Mouse (Mus musculus) midbrain, embryonic 13.5 days (tissue): ENCODE measurements at regions not wholly inside any gene's neighbourhood (a gene's known extent, or its start where the extent isn't known, plus 50 kb on each side); places are given as distances from the start of the nearest gene placed in this dataset.
A peak's percentile ranks its signal among the peaks of the same experiment; 100 is the strongest.

Experiments
- ATAC-seq: fragments of 200-750 bp; cut with Nextera tagmentation; 2 replicates; pipeline ENCODE4 v1.8.0; 2017; ENCODE audit warnings: mild to moderate bottlenecking, moderate TSS enrichment, moderate library complexity
- H3K27ac ChIP-seq: fragments of 300-500 bp; sonication (generic); 2 replicates; pipeline ENCODE4 v1.5.1; 2015; ENCODE audit warnings: inconsistent platforms, mild to moderate bottlenecking, moderate library complexity
- H3K27me3 ChIP-seq: fragments of 300-500 bp; sonication (generic); 2 replicates; pipeline ENCODE4 v1.6.1; 2015; ENCODE audit warnings: mild to moderate bottlenecking, inconsistent platforms
- H3K36me3 ChIP-seq: fragments of 300-500 bp; sonication (generic); 2 replicates; pipeline ENCODE4 v1.6.1; 2015; ENCODE audit warnings: mild to moderate bottlenecking, inconsistent platforms
- H3K4me1 ChIP-seq: fragments of 300-500 bp; sonication (generic); replicated peaks from 2 replicates; pipeline ENCODE4 v1.6.1; 2015; ENCODE audit warnings: inconsistent platforms
- H3K4me2 ChIP-seq: fragments of 300-500 bp; sonication (generic); replicated peaks from 2 replicates; pipeline ENCODE4 v1.6.1; 2015; ENCODE audit warnings: moderate library complexity, mild to moderate bottlenecking, inconsistent platforms
- H3K4me3 ChIP-seq: fragments of 300-500 bp; sonication (generic); replicated peaks from 2 replicates; pipeline ENCODE4 v1.5.1; 2015; ENCODE audit warnings: mild to moderate bottlenecking, inconsistent platforms
- H3K9ac ChIP-seq: fragments of 300-500 bp; sonication (generic); replicated peaks from 2 replicates; pipeline ENCODE4 v1.6.1; 2015; ENCODE audit warnings: mild to moderate bottlenecking, inconsistent platforms
- H3K9me3 ChIP-seq: fragments of 300-500 bp; sonication (generic); 2 replicates; pipeline ENCODE4 v1.6.1; 2016; ENCODE audit warnings: mild to moderate bottlenecking, inconsistent platforms
- WGBS: fragments of 180-500 bp; shearing (Covaris S2); methylation state at CpG from one replicate; pipeline ENCODE4 v1.1.7; 2015; 5-methylcytosine and 5-hydroxymethylcytosine counted together

- H3K4me3 ChIP-seq = no peak overlapping the region
- H3K9ac ChIP-seq = no peak overlapping the region
- no peaks in the 10 kb centered on the region for H3K27me3 ChIP-seq
- H3K36me3 ChIP-seq = no peaks in the 10 kb centered on the region
- no peaks in the 10 kb centered on the region for H3K9me3 ChIP-seq
- no peak overlapping the region for H3K27ac ChIP-seq
- no peak overlapping the region for H3K4me2 ChIP-seq
- no peaks in the 10 kb centered on the region for H3K4me1 ChIP-seq
- no peak for ATAC-seq
- 32% methylated on average over 1 of the region's 1 CpGs for WGBS
Observed at GRCm38 (mm10) chr7:89088141-89088540, 315.9 kb downstream of the Tmem135 start.

- H3K27me3 ChIP-seq = no peaks in the 10 kb centered on the region
Observed at GRCm38 (mm10) chr7:89086348-89086747, 317.7 kb downstream of the Tmem135 start.

GRCm38 (mm10) chr7:89073939-89074690 is 329.9 kb downstream of the Tmem135 start:
- Histone ChIP-seq H3K27ac (no peak overlapping the region), H3K4me1 (no peaks in the 10 kb centered on the region), H3K27me3 (no peaks in the 10 kb centered on the region), H3K4me2 (no peak overlapping the region), H3K9me3 (no peaks in the 10 kb centered on the region), H3K4me3 (no peak overlapping the region), H3K36me3 (no peaks in the 10 kb centered on the region), H3K9ac (no peak overlapping the region)
- ATAC-seq = no peak
- WGBS = 86% methylated on average over 7 of the region's 7 CpGs

More at GRCm38 (mm10) chr7:89086348-89086747, 317.7 kb downstream of the Tmem135 start:
- no peaks in the 10 kb centered on the region for H3K36me3 ChIP-seq
- no peak overlapping the region for H3K4me3 ChIP-seq
- no peak overlapping the region for H3K4me2 ChIP-seq
- WGBS = 70% methylated on average over 1 of the region's 1 CpGs
- no peaks in the 10 kb centered on the region for H3K4me1 ChIP-seq
- no peak overlapping the region for H3K9ac ChIP-seq
- H3K27ac ChIP-seq = no peak overlapping the region
- H3K9me3 ChIP-seq = no peaks in the 10 kb centered on the region
- ATAC-seq = no peak

GRCm38 (mm10) chr7:89070030-89070429 is 334.0 kb downstream of the Tmem135 start:
- Histone ChIP-seq H3K27ac (no peak overlapping the region), H3K4me2 (no peak overlapping the region), H3K9me3 (no peaks in the 10 kb centered on the region), H3K4me1 (no peaks in the 10 kb centered on the region), H3K27me3 (no peaks in the 10 kb centered on the region), H3K36me3 (no peaks in the 10 kb centered on the region), H3K4me3 (no peak overlapping the region), H3K9ac (no peak overlapping the region)
- ATAC-seq = no peak

GRCm38 (mm10) chr7:89064462-89064861 is 339.6 kb downstream of the Tmem135 start:
- Histone ChIP-seq H3K4me1 (no peaks in the 10 kb centered on the region), H3K4me3 (no peak overlapping the region), H3K9me3 (no peaks in the 10 kb centered on the region), H3K27me3 (no peaks in the 10 kb centered on the region), H3K36me3 (no peaks in the 10 kb centered on the region), H3K4me2 (no peak overlapping the region), H3K27ac (no peak overlapping the region), H3K9ac (no peak overlapping the region)
- 87% methylated on average over 3 of the region's 3 CpGs for WGBS
- ATAC-seq = no peak

- H3K4me1 ChIP-seq = no peaks in the 10 kb centered on the region
- H3K9me3 ChIP-seq = no peaks in the 10 kb centered on the region
- H3K4me3 ChIP-seq = no peak overlapping the region
- ATAC-seq = no peak
- no peaks in the 10 kb centered on the region for H3K36me3 ChIP-seq
- H3K4me2 ChIP-seq = no peak overlapping the region
- 93% methylated on average over 10 of the region's 10 CpGs for WGBS
- H3K9ac ChIP-seq = no peak overlapping the region
- H3K27ac ChIP-seq = no peak overlapping the region
- no peaks in the 10 kb centered on the region for H3K27me3 ChIP-seq
Observed at GRCm38 (mm10) chr7:89063630-89064029, 340.4 kb downstream of the Tmem135 start.

- Histone ChIP-seq H3K36me3 (no peaks in the 10 kb centered on the region), H3K4me2 (no peak overlapping the region), H3K27ac (no peak overlapping the region), H3K4me3 (no peak overlapping the region), H3K27me3 (no peaks in the 10 kb centered on the region), H3K9me3 (no peaks in the 10 kb centered on the region), H3K4me1 (no peaks in the 10 kb centered on the region), H3K9ac (no peak overlapping the region)
- ATAC-seq = no peak
- WGBS = 79% methylated on average over 2 of the region's 2 CpGs
Observed at GRCm38 (mm10) chr7:89054494-89054893, 349.5 kb downstream of the Tmem135 start.

GRCm38 (mm10) chr7:89051240-89051639 is 352.8 kb downstream of the Tmem135 start:
- Histone ChIP-seq H3K36me3 (no peaks in the 10 kb centered on the region), H3K9me3 (no peaks in the 10 kb centered on the region), H3K27me3 (no peaks in the 10 kb centered on the region), H3K9ac (no peak overlapping the region), H3K4me1 (no peaks in the 10 kb centered on the region), H3K4me3 (no peak overlapping the region), H3K4me2 (no peak overlapping the region), H3K27ac (no peak overlapping the region)
- ATAC-seq = no peak
- WGBS = 64% methylated on average over 5 of the region's 5 CpGs

GRCm38 (mm10) chr7:89046405-89047217 is 357.4 kb downstream of the Tmem135 start:
- WGBS = 72% methylated on average over 3 of the region's 3 CpGs
- no peaks in the 10 kb centered on the region for H3K36me3 ChIP-seq

GRCm38 (mm10) chr7:89042977-89043376 is 361.0 kb downstream of the Tmem135 start:
- Histone ChIP-seq H3K9me3 (no peaks in the 10 kb centered on the region), H3K4me3 (no peak overlapping the region), H3K9ac (no peak overlapping the region), H3K4me1 (no peaks in the 10 kb centered on the region), H3K27ac (no peak overlapping the region), H3K4me2 (no peak overlapping the region), H3K27me3 (no peaks in the 10 kb centered on the region), H3K36me3 (no peaks in the 10 kb centered on the region)
- 68% methylated on average over 1 of the region's 1 CpGs for WGBS
- no peak for ATAC-seq

More at GRCm38 (mm10) chr7:89046405-89047217, 357.4 kb downstream of the Tmem135 start:
- Histone ChIP-seq H3K4me1 (no peaks in the 10 kb centered on the region), H3K27ac (no peak overlapping the region), H3K27me3 (no peaks in the 10 kb centered on the region), H3K4me3 (no peak overlapping the region), H3K9ac (no peak overlapping the region), H3K4me2 (no peak overlapping the region), H3K9me3 (no peaks in the 10 kb centered on the region)
- peak; percentile 66; the same call in 1 of the 2 replicates for ATAC-seq

- no peak overlapping the region for H3K4me2 ChIP-seq
- WGBS = 87% methylated on average over 5 of the region's 5 CpGs
- no peak for ATAC-seq
Observed at GRCm38 (mm10) chr7:89041287-89041686, 362.7 kb downstream of the Tmem135 start.

GRCm38 (mm10) chr7:89040139-89040538 is 363.9 kb downstream of the Tmem135 start:
- no peaks in the 10 kb centered on the region for H3K9me3 ChIP-seq
- no peak overlapping the region for H3K27ac ChIP-seq
- no peak overlapping the region for H3K4me2 ChIP-seq
- H3K9ac ChIP-seq = no peak overlapping the region
- H3K36me3 ChIP-seq = no peaks in the 10 kb centered on the region
- ATAC-seq = no peak
- no peak overlapping the region for H3K4me3 ChIP-seq
- H3K27me3 ChIP-seq = no peaks in the 10 kb centered on the region
- H3K4me1 ChIP-seq = no peaks in the 10 kb centered on the region
- WGBS = 18% methylated on average over 6 of the region's 6 CpGs

More at GRCm38 (mm10) chr7:89041287-89041686, 362.7 kb downstream of the Tmem135 start:
- H3K27me3 ChIP-seq = no peaks in the 10 kb centered on the region
- no peak overlapping the region for H3K9ac ChIP-seq
- H3K4me3 ChIP-seq = no peak overlapping the region
- H3K36me3 ChIP-seq = no peaks in the 10 kb centered on the region
- H3K9me3 ChIP-seq = no peaks in the 10 kb centered on the region
- no peak overlapping the region for H3K27ac ChIP-seq
- no peaks in the 10 kb centered on the region for H3K4me1 ChIP-seq
